Mouse (Mus musculus) kidney, embryonic 14.5 days (tissue): ENCODE measurements around the gene Cfap99. TPM values are rescaled to one million over a fixed set of nuclear protein-coding genes. Genes with fewer than 3 reads are reported as not detected.

Source experiments
- ATAC-seq: fragments of 200-750 bp; cut with Nextera tagmentation; 2 replicates; pipeline ENCODE4 v1.8.0; 2017; ENCODE audit warnings: moderate number of reproducible peaks, mild to moderate bottlenecking, moderate TSS enrichment, moderate library complexity; ENCODE audit not compliant: low FRiP score, low TSS enrichment
- H3K27ac ChIP-seq: fragments of 300-500 bp; sonication (generic); 2 replicates; pipeline ENCODE4 v1.5.1; 2014; ENCODE audit warnings: low read depth, mild to moderate bottlenecking, low read length, moderate library complexity, mixed read lengths
- H3K27me3 ChIP-seq: fragments of 300-500 bp; sonication (generic); 2 replicates; pipeline ENCODE4 v1.6.1; 2014; ENCODE audit warnings: mild to moderate bottlenecking, low read length; ENCODE audit not compliant: control insufficient read depth, insufficient read depth
- H3K36me3 ChIP-seq: fragments of 300-500 bp; sonication (generic); 2 replicates; pipeline ENCODE4 v1.6.1; 2014; ENCODE audit warnings: low read length, mixed read lengths; ENCODE audit not compliant: control insufficient read depth, insufficient read depth
- H3K4me1 ChIP-seq: fragments of 300-500 bp; sonication (generic); 2 replicates; pipeline ENCODE4 v1.6.1; 2014; ENCODE audit warnings: low read length, mixed read lengths; ENCODE audit not compliant: control insufficient read depth, insufficient read depth
- H3K4me2 ChIP-seq: fragments of 300-500 bp; sonication (generic); replicated peaks from 2 replicates; pipeline ENCODE4 v1.6.1; 2014; ENCODE audit warnings: low read depth, mild to moderate bottlenecking, low read length
- H3K4me3 ChIP-seq: fragments of 300-500 bp; sonication (generic); 2 replicates; pipeline ENCODE4 v1.5.1; 2014; ENCODE audit warnings: mild to moderate bottlenecking, low read length
- H3K9ac ChIP-seq: fragments of 300-500 bp; sonication (generic); 2 replicates; pipeline ENCODE4 v1.6.1; 2014; ENCODE audit warnings: low read depth, mild to moderate bottlenecking, low read length, moderate library complexity
- H3K9me3 ChIP-seq: fragments of 300-500 bp; sonication (generic); 2 replicates; pipeline ENCODE4 v1.6.1; 2016; ENCODE audit warnings: low read length; ENCODE audit not compliant: control insufficient read depth
- WGBS: fragments of 180-500 bp; shearing (Covaris S2); extraction: QIAGEN DNeasy Blood & Tissue Kit; methylation state at CpG from one replicate; pipeline ENCODE4 v1.1.7; 2014; 5-methylcytosine and 5-hydroxymethylcytosine counted together
- polyA plus RNA-seq: library from polyadenylated mRNA; unstranded; fragments of >200 nt; fragmentation: Nextera tagmentation; extraction: Ambion mirVana; gene quantifications from 2 replicates; pipeline ENCODE4 v1.2.1, GENCODE M21; 2014

Gene Cfap99
- polyA plus RNA-seq, 1 experiment from 2014 or later, result not detected

- Histone ChIP-seq H3K36me3 (no peaks in the 10 kb centered on the region), H3K27me3 (no peaks in the 10 kb centered on the region), H3K4me2 (no peak overlapping the region), H3K9me3 (no peaks in the 10 kb centered on the region), H3K9ac (no peak overlapping the region), H3K4me3 (no peak overlapping the region), H3K4me1 (no peaks in the 10 kb centered on the region), H3K27ac (no peak overlapping the region)
- ATAC-seq, result no peak
- WGBS, result 80% methylated on average over 10 of the region's 10 CpGs
Measured at GRCm38 (mm10) chr5:34298937-34299535, 10.6 kb downstream of the Cfap99 start.

GRCm38 (mm10) chr5:34302377-34302776 is 14.0 kb downstream of the Cfap99 start:
- no peak overlapping the region for H3K4me3 ChIP-seq
- H3K27me3 ChIP-seq, result no peaks in the 10 kb centered on the region
- H3K9me3 ChIP-seq, result no peaks in the 10 kb centered on the region
- H3K9ac ChIP-seq, result no peak overlapping the region
- no peak for ATAC-seq
- H3K27ac ChIP-seq, result no peak overlapping the region
- H3K4me1 ChIP-seq, result no peaks in the 10 kb centered on the region
- no peaks in the 10 kb centered on the region for H3K36me3 ChIP-seq
- H3K4me2 ChIP-seq, result no peak overlapping the region
- WGBS, result 81% methylated on average over 7 of the region's 7 CpGs

- Histone ChIP-seq H3K9me3 (no peaks in the 10 kb centered on the region), H3K27me3 (no peaks in the 10 kb centered on the region), H3K4me2 (no peak overlapping the region), H3K9ac (no peak overlapping the region), H3K27ac (no peak overlapping the region), H3K4me3 (no peak overlapping the region), H3K4me1 (no peaks in the 10 kb centered on the region), H3K36me3 (no peaks in the 10 kb centered on the region)
- 69% methylated on average over 3 of the region's 3 CpGs for WGBS
- ATAC-seq, result no peak
Measured at GRCm38 (mm10) chr5:34309016-34309415, 20.6 kb downstream of the Cfap99 start.

- ATAC-seq, result no peak
- 51% methylated on average over 2 of the region's 2 CpGs for WGBS
- no peaks in the 10 kb centered on the region for H3K9me3 ChIP-seq
Measured at GRCm38 (mm10) chr5:34319491-34320034, 31.2 kb downstream of the Cfap99 start.

GRCm38 (mm10) chr5:34321236-34321635 is 32.8 kb downstream of the Cfap99 start:
- WGBS, result 84% methylated on average over 4 of the region's 4 CpGs
- no peaks in the 10 kb centered on the region for H3K36me3 ChIP-seq
- no peak overlapping the region for H3K9ac ChIP-seq
- ATAC-seq, result no peak
- H3K27me3 ChIP-seq, result no peaks in the 10 kb centered on the region
- H3K4me2 ChIP-seq, result no peak overlapping the region
- H3K4me3 ChIP-seq, result no peak overlapping the region
- H3K4me1 ChIP-seq, result no peaks in the 10 kb centered on the region
- no peak overlapping the region for H3K27ac ChIP-seq
- H3K9me3 ChIP-seq, result no peaks in the 10 kb centered on the region

More at GRCm38 (mm10) chr5:34319491-34320034, 31.2 kb downstream of the Cfap99 start:
- no peak overlapping the region for H3K27ac ChIP-seq
- H3K9ac ChIP-seq, result no peak overlapping the region
- no peak overlapping the region for H3K4me2 ChIP-seq
- H3K27me3 ChIP-seq, result no peaks in the 10 kb centered on the region
- no peak overlapping the region for H3K4me3 ChIP-seq
- no peaks in the 10 kb centered on the region for H3K4me1 ChIP-seq
- H3K36me3 ChIP-seq, result no peaks in the 10 kb centered on the region

GRCm38 (mm10) chr5:34325286-34325685 is 36.9 kb downstream of the Cfap99 start:
- no peak for ATAC-seq
- Histone ChIP-seq H3K9me3 (no peaks in the 10 kb centered on the region), H3K27ac (no peak overlapping the region), H3K27me3 (peaks cover 5% of the 10 kb centered on the region; the same call in 1 of the 2 replicates), H3K4me1 (0 out of 2 replicates have a peak, but pooled peaks cover 4% of the 10 kb centered on the region), H3K4me3 (no peak overlapping the region), H3K9ac (no peak overlapping the region), H3K36me3 (no peaks in the 10 kb centered on the region), H3K4me2 (no peak overlapping the region)

GRCm38 (mm10) chr5:34326249-34326691 is 37.9 kb downstream of the Cfap99 start:
- WGBS, result 47% methylated on average over 4 of the region's 4 CpGs
- H3K9ac ChIP-seq, result peak overlapping the region; percentile 58; the same call in 1 of the 2 replicates
- H3K27ac ChIP-seq, result no peak overlapping the region
- H3K36me3 ChIP-seq, result no peaks in the 10 kb centered on the region
- H3K4me1 ChIP-seq, result 0 out of 2 replicates have a peak, but pooled peaks cover 4% of the 10 kb centered on the region
- H3K27me3 ChIP-seq, result peaks cover 5% of the 10 kb centered on the region; the same call in 1 of the 2 replicates
- no peak overlapping the region for H3K4me3 ChIP-seq
- ATAC-seq, result 0 out of 2 replicates have a peak, but pooled peaks have one; percentile 13
- no peaks in the 10 kb centered on the region for H3K9me3 ChIP-seq
- H3K4me2 ChIP-seq, result no peak overlapping the region; the same call in 1 of the 2 replicates

GRCm38 (mm10) chr5:34326875-34327576 is 38.6 kb downstream of the Cfap99 start:
- H3K4me2 ChIP-seq, result peak overlapping the region; percentile 68
- WGBS, result 6% methylated on average over 31 of the region's 31 CpGs
- peak overlapping the region; percentile 35 for H3K4me3 ChIP-seq
- 0 out of 2 replicates have a peak, but pooled peaks cover 4% of the 10 kb centered on the region for H3K4me1 ChIP-seq
- H3K36me3 ChIP-seq, result no peaks in the 10 kb centered on the region
- peak; percentile 81 for ATAC-seq
- no peaks in the 10 kb centered on the region for H3K9me3 ChIP-seq
- H3K9ac ChIP-seq, result peak overlapping the region; percentile 58
- peaks cover 5% of the 10 kb centered on the region; the same call in 1 of the 2 replicates for H3K27me3 ChIP-seq
- no peak overlapping the region for H3K27ac ChIP-seq

- Histone ChIP-seq H3K27me3 (peaks cover 5% of the 10 kb centered on the region; the same call in 1 of the 2 replicates), H3K4me1 (peaks cover 4% of the 10 kb centered on the region; the same call in 1 of the 2 replicates), H3K9ac (no peak overlapping the region), H3K4me2 (no peak overlapping the region), H3K9me3 (no peaks in the 10 kb centered on the region), H3K27ac (no peak overlapping the region), H3K4me3 (no peak overlapping the region), H3K36me3 (no peaks in the 10 kb centered on the region)
- 83% methylated on average over 2 of the region's 2 CpGs for WGBS
- ATAC-seq, result no peak
Measured at GRCm38 (mm10) chr5:34330136-34330535, 41.7 kb downstream of the Cfap99 start.
